Mouse (Mus musculus): ENCODE data around the gene Adra2b.

The Adra2b gene

GRCm38 (mm10) chr2:127379250-127379649 is 16.2 kb downstream of the Adra2b start:
- DNase-seq (ENCODE audit: low spot score) = no peak

- DNase-seq (ENCODE audit: low spot score) = no peak
These were observed 20.9 kb downstream of the Adra2b start for GRCm38 (mm10) chr2:127383881-127384280.

DNA sequence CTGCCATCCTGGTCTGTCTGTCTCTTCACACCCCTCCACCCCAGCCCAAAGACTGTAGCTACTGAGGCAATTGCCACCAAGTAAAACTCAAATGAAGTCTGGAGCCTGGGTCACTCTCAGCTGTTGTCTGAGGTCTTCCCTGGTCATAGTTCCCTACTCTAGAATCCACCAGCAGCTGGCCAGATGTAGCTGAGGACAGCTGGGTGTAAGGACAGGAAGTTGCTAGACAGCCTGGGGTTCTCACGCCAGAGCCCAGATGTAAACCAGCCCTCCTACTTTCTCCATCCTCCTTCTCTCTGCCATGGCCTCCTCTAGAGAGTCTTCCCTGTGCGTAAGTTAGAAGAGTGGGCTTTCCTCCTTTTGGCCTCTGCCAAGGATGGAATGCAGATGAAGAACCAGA is 24.5 kb downstream of the Adra2b start:
- no peak for DNase-seq (ENCODE audit: low spot score)

- DNase-seq (ENCODE audit: low spot score) = no peak
These were observed 27.3 kb downstream of the Adra2b start for GRCm38 (mm10) chr2:127390352-127390751.

DNA sequence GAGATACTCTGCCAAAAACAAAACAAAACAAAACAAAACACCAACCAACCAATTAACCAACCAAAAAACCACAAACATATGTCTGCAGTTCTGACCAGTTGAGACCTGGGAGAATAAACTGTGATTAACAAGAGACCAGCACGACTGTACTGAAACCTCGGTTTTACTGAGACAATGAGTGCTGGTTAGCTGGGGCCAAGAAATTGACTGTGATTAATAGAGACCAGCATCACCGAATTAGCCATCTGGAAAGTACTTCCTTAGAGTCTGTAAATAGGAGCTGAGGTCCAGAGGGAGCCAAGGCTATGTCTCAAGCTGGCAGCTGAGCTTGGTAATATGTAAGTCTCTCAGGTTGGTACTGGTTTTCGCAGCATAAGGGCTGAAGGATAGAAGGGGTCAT is 27.8 kb downstream of the Adra2b start:
- DNase-seq (ENCODE audit: low spot score) = no peak

DNA sequence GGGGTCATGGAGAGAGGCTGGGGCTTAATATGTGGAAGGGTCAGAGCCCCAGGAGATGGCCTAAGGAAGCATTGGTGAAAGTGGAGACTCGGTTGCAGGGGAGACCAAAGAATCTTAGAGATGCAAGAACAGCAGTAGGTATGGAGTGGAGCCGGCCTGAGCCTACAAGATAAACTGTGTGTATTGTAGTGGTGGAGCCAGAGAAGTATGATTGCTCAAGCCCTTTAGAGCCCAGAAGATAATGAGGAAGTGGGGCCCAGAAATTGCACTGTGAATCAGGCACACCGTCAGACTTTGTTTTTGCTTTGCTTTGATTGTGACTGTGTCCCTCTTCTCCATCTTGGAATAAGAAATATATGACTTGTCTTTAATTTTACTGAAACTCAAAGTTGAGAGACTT is 28.3 kb downstream of the Adra2b start:
- no peak for DNase-seq (ENCODE audit: low spot score)

- DNase-seq (ENCODE audit: low spot score) = no peak
These were observed 31.7 kb downstream of the Adra2b start for GRCm38 (mm10) chr2:127394606-127395161.

GRCm38 (mm10) chr2:127398738-127399137 is 35.7 kb downstream of the Adra2b start:
- no peak for DNase-seq (ENCODE audit: low spot score)

DNA sequence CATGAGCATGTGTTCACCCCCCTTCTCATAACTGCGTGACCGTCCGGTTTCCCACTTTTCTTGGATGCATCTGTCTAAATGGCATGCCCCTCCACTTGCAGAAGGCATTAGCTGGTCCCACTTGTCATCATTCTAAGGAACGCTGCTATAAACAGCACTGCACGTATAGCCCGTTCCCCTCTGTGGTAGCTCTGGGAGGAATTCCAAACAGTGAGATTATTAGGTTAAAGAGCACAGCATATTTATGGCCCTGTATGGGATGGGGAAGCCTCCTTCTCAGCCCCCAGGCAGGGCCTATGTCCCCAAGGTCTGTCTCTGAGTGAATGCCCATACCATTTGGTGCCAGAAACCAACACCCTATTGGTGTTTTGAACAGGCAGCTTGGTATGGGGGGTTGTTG is 48.1 kb downstream of the Adra2b start:
- DNase-seq (ENCODE audit: low spot score) = no peak

DNA sequence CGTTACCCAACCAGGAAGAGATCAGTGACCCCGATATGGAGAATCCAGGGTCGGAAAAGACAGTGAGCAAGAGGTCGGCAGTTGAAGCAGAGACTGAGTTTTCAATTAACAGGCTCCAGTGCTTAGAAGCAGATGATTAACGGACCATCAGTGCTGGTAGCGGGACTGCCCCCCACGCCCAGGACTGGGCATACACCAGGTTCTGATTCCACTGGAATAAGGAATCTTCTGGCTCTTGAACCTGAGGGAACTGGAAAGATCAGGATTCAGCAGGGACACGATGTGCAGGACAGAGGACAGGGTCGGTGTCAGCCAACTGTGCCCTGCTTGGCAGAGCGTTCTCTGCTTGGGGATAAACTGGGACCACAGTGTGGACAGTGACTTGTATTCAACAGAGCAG is 52.8 kb downstream of the Adra2b start:
- DNase-seq (ENCODE audit: low spot score) = no peak

DNA sequence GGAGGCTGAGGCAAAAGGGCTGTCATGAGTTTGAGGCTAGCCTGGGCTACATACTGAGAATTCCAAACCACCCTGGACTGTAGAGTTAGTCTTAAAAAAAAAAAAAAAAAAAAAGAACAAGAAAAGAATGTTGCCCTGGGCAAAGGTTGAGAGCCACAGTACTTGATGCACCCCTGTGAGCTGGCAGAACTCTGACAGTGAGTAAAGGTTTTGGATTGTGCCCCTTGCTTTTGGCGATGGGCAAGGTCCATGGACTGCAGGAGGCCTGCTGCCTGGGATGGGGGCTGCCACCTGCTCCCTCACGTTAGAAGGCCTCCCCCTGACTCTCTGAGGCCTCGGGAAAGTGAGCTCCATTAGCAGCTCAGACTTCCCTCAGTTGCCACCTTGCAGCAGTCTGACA is 53.7 kb downstream of the Adra2b start:
- DNase-seq (ENCODE audit: low spot score) = no peak
